Comparison of ENCODE assay signal across 18 mouse cellular contexts in genomic region chr8:114911031-114911580, GRCm38 (mm10).
A peak's percentile ranks its signal among the peaks of the same experiment; 100 is the strongest.
DNase-seq lines count a peak whose midpoint lies in the region; ATAC-seq and TF ChIP-seq lines count a peak whose summit lies in the region.
"Had no signal": no experiment of that assay in that cellular context is flagged by ENCODE, and none has a peak within 500 bp of the region (broad histone marks: within the 10 kb centered on the region; RNA-seq: fewer than 3 reads in every experiment).

No protein-coding gene starts in this region.

- no peak; the same call in 1 of the 2 replicates for ATAC-seq in neural tube, embryonic 11.5 days (ENCODE audit: insufficient read depth, low FRiP score, low TSS enrichment)
- 0 out of 2 replicates have a peak, but pooled peaks have one; percentile 24 for ATAC-seq in midbrain, embryonic 15.5 days (replicated peaks)
- no peak for ATAC-seq in stomach, postnatal 0 days (ENCODE audit: low FRiP score, low TSS enrichment)
- ATAC-seq: liver, postnatal 0 days had no signal

- TF ChIP-seq CTCF in cerebellum, adult 2 months (IDR thresholded peaks at IDR 0.05; ENCODE audit: borderline replicate concordance, insufficient read depth, low read depth, low read length) = no peak
- TF ChIP-seq CTCF in stomach, postnatal 0 days (IDR thresholded peaks at IDR 0.05; ENCODE audit: low read depth) = no peak

- TF ChIP-seq POLR2A in cerebellum, adult 2 months (IDR thresholded peaks at IDR 0.05; ENCODE audit: borderline replicate concordance, insufficient read depth, low read length) = no peak

- H3K9me3 ChIP-seq in neural tube, embryonic 11.5 days (ENCODE audit: control insufficient read depth, low read length) = no peaks in the 10 kb centered on the region
- no peaks in the 10 kb centered on the region for H3K9me3 ChIP-seq in midbrain, embryonic 15.5 days
- no peaks in the 10 kb centered on the region for H3K9me3 ChIP-seq in stomach, postnatal 0 days (ENCODE audit: control insufficient read depth, low read length)
- H3K9me3 ChIP-seq: embryonic facial prominence, embryonic 13.5 days; heart, embryonic 15.5 days had no signal

- H3K27me3 ChIP-seq in cerebellum, adult 2 months (ENCODE audit: control insufficient read depth, insufficient read depth, low read length) = no peaks in the 10 kb centered on the region; the same call in 1 of the 2 replicates
- no peaks in the 10 kb centered on the region for H3K27me3 ChIP-seq in neural tube, embryonic 11.5 days (ENCODE audit: control insufficient read depth, insufficient read depth, low read length)
- H3K27me3 ChIP-seq in midbrain, embryonic 15.5 days (replicated peaks) = no peaks in the 10 kb centered on the region; the same call in 1 of the 2 replicates
- no peaks in the 10 kb centered on the region for H3K27me3 ChIP-seq in stomach, postnatal 0 days (ENCODE audit: control insufficient read depth, insufficient read depth, low read length)
- H3K27me3 ChIP-seq: embryonic facial prominence, embryonic 13.5 days; heart, embryonic 15.5 days; megakaryocyte, embryonic 14.5 days had no signal

- no peak for TF ChIP-seq EP300 in stomach, postnatal 0 days (optimal IDR thresholded peaks at IDR 0.05)

- no peak overlapping the region for H3K27ac ChIP-seq in cerebellum, adult 2 months (ENCODE audit: insufficient read depth, low read length)
- no peak overlapping the region for H3K27ac ChIP-seq in neural tube, embryonic 11.5 days (ENCODE audit: low read depth, low read length)
- peak overlapping the region; percentile 45; the same call in 1 of the 2 replicates for H3K27ac ChIP-seq in midbrain, embryonic 15.5 days
- H3K27ac ChIP-seq in stomach, postnatal 0 days (replicated peaks) = no peak overlapping the region
- H3K27ac ChIP-seq: embryonic facial prominence, embryonic 13.5 days; heart, embryonic 15.5 days had no signal

- peak overlapping the region; percentile 35 for H3K4me3 ChIP-seq in cerebellum, adult 2 months (replicated peaks; ENCODE audit: insufficient read depth, low read depth, low read length)
- H3K4me3 ChIP-seq in neural tube, embryonic 11.5 days (ENCODE audit: low read depth, low read length) = no peak overlapping the region
- 0 out of 2 replicates have a peak overlapping the region, but pooled peaks have one; percentile 12 for H3K4me3 ChIP-seq in midbrain, embryonic 15.5 days
- H3K4me3 ChIP-seq in stomach, postnatal 0 days (ENCODE audit: low read depth, low read length) = no peak overlapping the region
- H3K4me3 ChIP-seq: embryonic facial prominence, embryonic 13.5 days; heart, embryonic 15.5 days had no signal

- H3K9ac ChIP-seq in neural tube, embryonic 11.5 days (ENCODE audit: low read length) = no peak overlapping the region
- no peak overlapping the region for H3K9ac ChIP-seq in midbrain, embryonic 15.5 days
- no peak overlapping the region for H3K9ac ChIP-seq in stomach, postnatal 0 days (ENCODE audit: low read length)
- H3K9ac ChIP-seq: embryonic facial prominence, embryonic 13.5 days; heart, embryonic 15.5 days; liver, postnatal 0 days had no signal

- no peaks in the 10 kb centered on the region for H3K36me3 ChIP-seq in neural tube, embryonic 11.5 days (ENCODE audit: control insufficient read depth, insufficient read depth, low read length)
- no peaks in the 10 kb centered on the region for H3K36me3 ChIP-seq in midbrain, embryonic 15.5 days (replicated peaks)
- H3K36me3 ChIP-seq in stomach, postnatal 0 days (ENCODE audit: control insufficient read depth, insufficient read depth, low read length) = no peaks in the 10 kb centered on the region
- H3K36me3 ChIP-seq: embryonic facial prominence, embryonic 13.5 days; heart, embryonic 15.5 days had no signal

- 37% methylated on average over 17 of the region's 17 CpGs for WGBS in cerebellum, adult 2 months
- WGBS in neural tube, embryonic 11.5 days = 40% methylated on average over 17 of the region's 17 CpGs
- 26% methylated on average over 17 of the region's 17 CpGs for WGBS in midbrain, embryonic 15.5 days
- WGBS in stomach, postnatal 0 days = 84% methylated on average over 17 of the region's 17 CpGs

- H3K4me1 ChIP-seq in cerebellum, adult 2 months (ENCODE audit: control insufficient read depth, insufficient read depth, low read length) = peaks cover 3% of the 10 kb centered on the region; the same call in 1 of the 2 replicates
- H3K4me1 ChIP-seq in neural tube, embryonic 11.5 days (ENCODE audit: control insufficient read depth, insufficient read depth, low read length) = peaks cover 8% of the 10 kb centered on the region
- H3K4me1 ChIP-seq in midbrain, embryonic 15.5 days = peaks cover 27% of the 10 kb centered on the region
- no peaks in the 10 kb centered on the region for H3K4me1 ChIP-seq in stomach, postnatal 0 days (replicated peaks; ENCODE audit: control insufficient read depth, insufficient read depth)
- H3K4me1 ChIP-seq: heart, embryonic 15.5 days; megakaryocyte, embryonic 14.5 days had no signal

- H3K4me2 ChIP-seq in neural tube, embryonic 11.5 days (ENCODE audit: low read depth) = peak overlapping the region; percentile 23; the same call in 1 of the 2 replicates
- H3K4me2 ChIP-seq in midbrain, embryonic 15.5 days = peak overlapping the region; percentile 44
- no peak overlapping the region for H3K4me2 ChIP-seq in stomach, postnatal 0 days (replicated peaks; ENCODE audit: low read depth)
- H3K4me2 ChIP-seq: embryonic facial prominence, embryonic 13.5 days; heart, embryonic 15.5 days had no signal

- no peak for DNase-seq in cerebellum, adult 2 months
- DNase-seq in cerebellum, adult 11-12 months = no peak
- no peak for DNase-seq in neural tube, embryonic 11.5 days (ENCODE audit: low spot score)
- no peak for DNase-seq in neural tube, embryonic 10.5 days (ENCODE audit: extremely low spot score, low spot score)
- no peak for DNase-seq in stomach, postnatal 0 days (ENCODE audit: low spot score)
- no peak for DNase-seq in kidney, adult 9 months
- DNase-seq in urinary bladder, postnatal 25 days (ENCODE audit: low spot score) = no peak
- DNase-seq: adrenal gland, adult 2 months; gastrocnemius, postnatal 25 days; kidney, adult 2 months; kidney, postnatal 25 days; left cerebral cortex, postnatal 4 days; liver, postnatal 0 days; thymus, postnatal 36 days had no signal

Comparison
In these comparisons a context has a peak if more than half of its experiments do, and no peak if none do; other contexts are left out.
1. H3K4me3 ChIP-seq: peak in cerebellum, adult 2 months (single experiment) and midbrain, embryonic 15.5 days (single experiment); none in neural tube, embryonic 11.5 days (single experiment) and stomach, postnatal 0 days (single experiment).